Comparison of ENCODE assay signal across 30 mouse cellular contexts in genomic region chr19:24327921-24328320, GRCm38 (mm10).
"Had no signal": no experiment of that assay in that cellular context is flagged by ENCODE, and none has a peak within 500 bp of the region (broad histone marks: within the 10 kb centered on the region; RNA-seq: fewer than 3 reads in every experiment).

No protein-coding gene starts in this region.

- H3K4me3 ChIP-seq: limb, embryonic 10.5 days; limb, embryonic 12.5 days; limb, embryonic 13.5 days; limb, embryonic 15.5 days; liver, embryonic 12.5 days; liver, embryonic 13.5 days; liver, embryonic 15.5 days; lung, embryonic 15.5 days; megakaryocyte, embryonic 14.5 days; midbrain, embryonic 10.5 days; midbrain, embryonic 12.5 days; midbrain, embryonic 13.5 days; midbrain, embryonic 15.5 days; myocyte; neural tube, embryonic 12.5 days had no signal

- ATAC-seq: liver, embryonic 12.5 days; liver, postnatal 0 days; lung, postnatal 0 days; midbrain, embryonic 13.5 days; midbrain, embryonic 15.5 days; midbrain, embryonic 16.5 days had no signal

- H3K36me3 ChIP-seq: limb, embryonic 10.5 days; limb, embryonic 12.5 days; limb, embryonic 13.5 days; limb, embryonic 15.5 days; liver, embryonic 12.5 days; liver, embryonic 13.5 days; liver, embryonic 15.5 days; lung, embryonic 15.5 days; midbrain, embryonic 10.5 days; midbrain, embryonic 12.5 days; midbrain, embryonic 13.5 days; midbrain, embryonic 15.5 days; neural tube, embryonic 12.5 days had no signal

- H3K9me3 ChIP-seq: limb, embryonic 10.5 days; limb, embryonic 12.5 days; limb, embryonic 13.5 days; limb, embryonic 15.5 days; liver, embryonic 12.5 days; liver, embryonic 13.5 days; liver, embryonic 15.5 days; lung, embryonic 15.5 days; megakaryocyte, embryonic 14.5 days; midbrain, embryonic 10.5 days; midbrain, embryonic 12.5 days; midbrain, embryonic 13.5 days; midbrain, embryonic 15.5 days; neural tube, embryonic 12.5 days had no signal

- DNase-seq: left cerebral cortex, postnatal 4 days; liver; liver, embryonic 13.5 days; liver, postnatal 0 days; lung, adult 18-20 months; lung, adult 2 months; lung, embryonic 14.5 days; lung, postnatal 10 days; lung, postnatal 14 days; lung, postnatal 36 days; lung, postnatal 4 days; midbrain, embryonic 14.5 days had no signal

- H3K27me3 ChIP-seq: limb, embryonic 12.5 days; limb, embryonic 13.5 days; limb, embryonic 15.5 days; liver, embryonic 12.5 days; liver, embryonic 13.5 days; liver, embryonic 15.5 days; lung, embryonic 15.5 days; megakaryocyte, embryonic 14.5 days; midbrain, embryonic 12.5 days; midbrain, embryonic 13.5 days; midbrain, embryonic 15.5 days; neural tube, embryonic 12.5 days had no signal

- H3K27ac ChIP-seq: limb, embryonic 10.5 days; limb, embryonic 12.5 days; limb, embryonic 13.5 days; limb, embryonic 15.5 days; liver, embryonic 12.5 days; liver, embryonic 13.5 days; liver, embryonic 14.5 days; liver, embryonic 15.5 days; lung, embryonic 15.5 days; macrophage; midbrain, embryonic 10.5 days; midbrain, embryonic 12.5 days; midbrain, embryonic 13.5 days; midbrain, embryonic 15.5 days; neural tube, embryonic 12.5 days had no signal

- H3K9ac ChIP-seq: limb, embryonic 12.5 days; limb, embryonic 13.5 days; limb, embryonic 15.5 days; liver, embryonic 12.5 days; liver, embryonic 13.5 days; liver, embryonic 14.5 days; liver, embryonic 15.5 days; liver, postnatal 0 days; lung, embryonic 14.5 days; lung, embryonic 15.5 days; midbrain, embryonic 12.5 days; midbrain, embryonic 13.5 days; midbrain, embryonic 15.5 days; neural tube, embryonic 12.5 days had no signal

- H3K4me1 ChIP-seq: liver, embryonic 15.5 days had no signal
